Mouse (Mus musculus): ENCODE data around the gene Glis2.

- TF ChIP-seq CTCF (IDR thresholded peaks at IDR 0.05; ENCODE audit: control insufficient read depth, insufficient read depth, low read length) (0 out of 2 replicates have a peak, but pooled peaks have one; percentile 5), POLR2A (IDR thresholded peaks at IDR 0.05; ENCODE audit: borderline replicate concordance, control insufficient read depth, low read depth, low read length) (no peak)
Observed at GRCm38 (mm10) chr16:4592909-4593875, 1.3 kb upstream of the Glis2 start.

Measured in bone marrow, adult 2 months (tissue).